Mouse (Mus musculus) liver, embryonic 15.5 days (tissue): ENCODE results near the gene 8030411F24Rik. TPM values are rescaled to one million over a fixed set of nuclear protein-coding genes. Genes with fewer than 3 reads are reported as not detected.
"Not testable (repeated sequence)": the region's sequence is repeated elsewhere in the genome, so short reads cannot be mapped to it uniquely, and the experiment has no call there.

Experiments
- ATAC-seq: fragments of 200-750 bp; cut with Nextera tagmentation; 2 replicates; pipeline ENCODE4 v1.8.0; 2017; ENCODE audit warnings: moderate number of reproducible peaks, mild to moderate bottlenecking, moderate library complexity; ENCODE audit not compliant: insufficient read depth
- H3K27ac ChIP-seq: fragments of 300-500 bp; sonication (generic); replicated peaks from 2 replicates; pipeline ENCODE4 v1.5.1; 2015; ENCODE audit warnings: mild to moderate bottlenecking, inconsistent platforms
- H3K27me3 ChIP-seq: fragments of 300-500 bp; sonication (generic); 2 replicates; pipeline ENCODE4 v1.6.1; 2015; ENCODE audit warnings: mild to moderate bottlenecking, inconsistent platforms
- H3K36me3 ChIP-seq: fragments of 300-500 bp; sonication (generic); replicated peaks from 2 replicates; pipeline ENCODE4 v1.6.1; 2015; ENCODE audit warnings: moderate library complexity, mild to moderate bottlenecking, inconsistent platforms
- H3K4me1 ChIP-seq: fragments of 300-500 bp; sonication (generic); replicated peaks from 2 replicates; pipeline ENCODE4 v1.6.1; 2015; ENCODE audit warnings: inconsistent platforms
- H3K4me2 ChIP-seq: fragments of 300-500 bp; sonication (generic); 2 replicates; pipeline ENCODE4 v1.6.1; 2015; ENCODE audit warnings: moderate library complexity, mild to moderate bottlenecking, inconsistent platforms
- H3K4me3 ChIP-seq: fragments of 300-500 bp; sonication (generic); replicated peaks from 2 replicates; pipeline ENCODE4 v1.5.1; 2015; ENCODE audit warnings: mild to moderate bottlenecking, inconsistent platforms
- H3K9ac ChIP-seq: fragments of 300-500 bp; sonication (generic); 2 replicates; pipeline ENCODE4 v1.6.1; 2015; ENCODE audit warnings: moderate library complexity, mild to moderate bottlenecking, inconsistent platforms
- H3K9me3 ChIP-seq: fragments of 300-500 bp; sonication (generic); replicated peaks from 2 replicates; pipeline ENCODE4 v1.6.1; 2016; ENCODE audit warnings: inconsistent platforms
- WGBS: fragments of 180-500 bp; shearing (Covaris S2); methylation state at CpG from one replicate; pipeline ENCODE4 v1.1.7; 2015; ENCODE audit warnings: mixed read lengths; ENCODE audit not compliant: insufficient replicate concordance; 5-methylcytosine and 5-hydroxymethylcytosine counted together
- polyA plus RNA-seq: library from polyadenylated mRNA; unstranded; fragments of >200 nt; fragmentation: Nextera tagmentation; extraction: Ambion mirVana; gene quantifications from 2 replicates; pipeline ENCODE4 v1.2.1, GENCODE M21; 2015

The 8030411F24Rik gene
- not detected in 2 replicates for polyA plus RNA-seq

DNA sequence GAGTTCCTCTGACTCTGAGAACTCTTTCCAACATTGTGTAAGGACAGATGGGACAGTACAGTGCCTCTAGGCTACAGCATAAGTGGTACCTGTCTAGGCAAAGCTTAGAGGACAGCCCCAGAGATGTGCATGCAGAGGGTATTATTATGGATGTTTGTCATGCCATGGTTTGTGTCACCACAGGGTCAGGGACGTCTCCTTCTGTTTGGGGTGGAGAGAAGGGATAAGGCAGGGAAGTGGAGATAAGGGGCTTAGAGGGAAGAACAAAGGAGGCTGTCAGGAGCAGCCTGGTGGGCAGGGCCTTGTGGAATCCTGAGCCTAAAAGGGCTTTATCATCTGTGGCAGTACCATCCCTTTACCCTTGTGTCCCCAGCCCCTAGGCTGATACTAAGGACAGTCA is at the start of gene 8030411F24Rik:
Gene 8030411F24Rik, plus strand, starts transcription at position 301 of the 400 bp plus-strand sequence.
- Histone ChIP-seq H3K36me3 (no peaks in the 10 kb centered on the region), H3K4me1 (no peaks in the 10 kb centered on the region), H3K9me3 (no peaks in the 10 kb centered on the region), H3K27ac (no peak within 1 kb of the TSS), H3K4me3 (no peak within 1 kb of the TSS), H3K4me2 (no peak within 1 kb of the TSS), H3K27me3 (no peaks in the 10 kb centered on the region), H3K9ac (no peak within 1 kb of the TSS)
- ATAC-seq: no peak
- 6% methylated on average over 1 of the region's 1 CpGs for WGBS

DNA sequence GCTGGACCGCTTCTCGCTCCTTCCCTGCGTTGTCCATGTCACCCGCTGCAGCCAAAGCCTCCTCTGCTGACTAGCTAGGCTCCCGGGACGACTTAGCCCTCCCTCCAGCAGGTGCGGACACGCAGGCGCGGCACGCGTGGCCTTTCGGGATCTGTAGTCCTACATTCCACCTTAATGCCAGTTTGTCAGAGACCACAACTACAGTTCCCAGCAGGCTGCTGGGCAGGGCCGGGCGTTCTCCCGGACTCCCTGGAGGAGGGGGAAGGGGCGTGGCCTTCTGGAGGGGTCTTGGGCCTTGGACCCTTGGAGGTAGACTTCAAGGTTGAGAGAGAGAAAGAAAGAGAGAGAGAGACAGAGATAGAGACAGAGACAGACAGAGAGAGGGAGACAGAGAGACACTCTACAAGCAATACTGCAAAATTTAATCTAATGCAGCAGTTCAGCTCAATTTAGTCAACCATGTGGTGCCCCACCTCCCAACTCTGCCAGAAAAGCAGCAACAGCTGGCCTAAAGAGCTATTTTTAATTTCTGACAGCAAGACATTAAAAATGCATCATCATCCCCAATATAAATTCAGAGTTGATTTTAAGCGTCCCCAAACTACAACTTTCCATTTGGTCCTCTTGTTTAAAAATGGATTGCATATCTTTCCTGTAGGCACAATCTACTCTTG is 49.3 kb upstream of the 8030411F24Rik start, which contains the start of gene Napb:
Gene Napb, minus strand, starts transcription at position 141 of the 674 bp plus-strand sequence.
- Histone ChIP-seq H3K9ac (peak within 1 kb of the TSS; percentile 50), H3K4me3 (peak within 1 kb of the TSS; percentile 64), H3K36me3 (no peaks in the 10 kb centered on the region), H3K4me2 (peak within 1 kb of the TSS; percentile 77), H3K9me3 (no peaks in the 10 kb centered on the region), H3K27me3 (no peaks in the 10 kb centered on the region), H3K27ac (no peak within 1 kb of the TSS), H3K4me1 (peaks cover 7% of the 10 kb centered on the region; the same call in 1 of the 2 replicates)
- 3% methylated on average over 18 of the region's 18 CpGs for WGBS
- ATAC-seq: peak; percentile 92

DNA sequence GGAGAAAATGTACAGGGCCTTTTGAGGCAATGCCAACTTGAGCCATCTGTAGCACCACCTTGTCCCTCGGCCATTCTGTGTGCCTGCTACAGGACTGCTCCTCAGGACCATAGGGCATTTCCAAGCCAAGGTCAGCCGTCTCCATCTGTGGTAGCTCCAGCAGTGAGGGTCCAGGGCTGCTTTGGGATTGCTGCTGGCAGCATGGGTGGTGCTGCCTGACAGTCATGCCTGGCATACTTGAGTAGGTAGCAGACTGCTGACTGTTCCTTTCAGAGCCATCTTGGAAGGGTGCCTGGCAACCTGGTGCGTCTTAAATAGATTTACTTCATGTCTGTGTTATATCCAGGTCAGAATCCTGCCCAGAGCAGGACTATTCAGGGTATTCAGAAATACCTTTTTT is 38.8 kb upstream of the 8030411F24Rik start:
- Histone ChIP-seq H3K4me3 (no peak overlapping the region), H3K27me3 (no peaks in the 10 kb centered on the region), H3K4me1 (no peaks in the 10 kb centered on the region), H3K9me3 (no peaks in the 10 kb centered on the region), H3K27ac (no peak overlapping the region), H3K4me2 (no peak overlapping the region), H3K36me3 (no peaks in the 10 kb centered on the region), H3K9ac (no peak overlapping the region)
- ATAC-seq: no peak
- WGBS: 48% methylated on average over 3 of the region's 3 CpGs

DNA sequence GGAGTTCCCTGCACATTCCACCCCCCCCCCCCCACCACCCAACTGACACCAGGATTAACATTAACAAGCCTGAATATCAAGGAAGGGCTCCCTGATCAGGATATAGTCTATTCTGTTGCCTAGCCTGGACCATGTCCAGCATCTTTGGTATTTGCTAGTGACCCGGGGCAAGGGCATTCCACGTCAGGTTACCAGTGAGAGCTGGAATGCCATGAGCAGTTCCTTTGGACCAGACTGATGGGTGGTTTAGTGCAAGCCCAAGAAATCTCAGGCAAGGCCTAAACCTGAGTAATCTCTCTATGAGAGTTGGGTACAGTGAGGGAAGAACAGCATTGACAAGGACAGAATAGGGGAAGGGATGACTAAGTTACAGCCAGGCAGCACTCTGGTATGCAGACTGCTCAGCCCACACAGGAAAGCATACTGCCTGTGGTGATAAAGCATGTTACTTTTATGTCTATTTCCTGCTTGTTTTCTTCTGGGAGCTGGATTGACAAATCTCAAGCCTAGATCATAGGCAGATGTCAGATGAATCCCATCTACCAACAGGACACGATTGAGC is 37.9 kb upstream of the 8030411F24Rik start:
- Histone ChIP-seq H3K4me3 (no peak overlapping the region), H3K36me3 (no peaks in the 10 kb centered on the region), H3K4me2 (no peak overlapping the region), H3K27me3 (no peaks in the 10 kb centered on the region), H3K4me1 (no peaks in the 10 kb centered on the region), H3K9me3 (no peaks in the 10 kb centered on the region), H3K9ac (no peak overlapping the region), H3K27ac (no peak overlapping the region)
- ATAC-seq: no peak
- 47% methylated on average over 3 of the region's 3 CpGs for WGBS

DNA sequence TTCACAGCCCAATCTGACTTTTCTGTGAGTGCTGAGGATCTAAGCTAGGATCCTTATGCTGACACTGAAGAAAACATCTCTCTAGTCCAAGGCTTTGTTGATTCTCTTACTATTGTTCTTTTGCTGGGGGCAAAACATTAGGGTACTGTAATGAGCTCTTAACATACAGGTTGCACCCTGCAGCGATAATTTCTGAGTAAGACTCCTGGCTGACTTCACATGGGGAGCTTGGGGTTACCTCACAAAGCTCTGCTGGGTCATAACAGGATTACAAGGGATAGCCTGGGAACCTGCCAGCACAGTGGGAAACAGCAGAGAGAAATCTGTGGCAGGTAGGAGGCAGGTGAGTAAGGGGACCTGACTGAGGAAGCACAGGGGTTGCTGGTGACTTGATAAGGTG is 31.8 kb upstream of the 8030411F24Rik start, which contains the start of gene Cstl1:
Gene Cstl1, plus strand, starts transcription at position 301 of the 400 bp plus-strand sequence.
- ATAC-seq: no peak
- WGBS: 65% methylated on average over 1 of the region's 1 CpGs
- no peak within 1 kb of the TSS for H3K4me3 ChIP-seq

DNA sequence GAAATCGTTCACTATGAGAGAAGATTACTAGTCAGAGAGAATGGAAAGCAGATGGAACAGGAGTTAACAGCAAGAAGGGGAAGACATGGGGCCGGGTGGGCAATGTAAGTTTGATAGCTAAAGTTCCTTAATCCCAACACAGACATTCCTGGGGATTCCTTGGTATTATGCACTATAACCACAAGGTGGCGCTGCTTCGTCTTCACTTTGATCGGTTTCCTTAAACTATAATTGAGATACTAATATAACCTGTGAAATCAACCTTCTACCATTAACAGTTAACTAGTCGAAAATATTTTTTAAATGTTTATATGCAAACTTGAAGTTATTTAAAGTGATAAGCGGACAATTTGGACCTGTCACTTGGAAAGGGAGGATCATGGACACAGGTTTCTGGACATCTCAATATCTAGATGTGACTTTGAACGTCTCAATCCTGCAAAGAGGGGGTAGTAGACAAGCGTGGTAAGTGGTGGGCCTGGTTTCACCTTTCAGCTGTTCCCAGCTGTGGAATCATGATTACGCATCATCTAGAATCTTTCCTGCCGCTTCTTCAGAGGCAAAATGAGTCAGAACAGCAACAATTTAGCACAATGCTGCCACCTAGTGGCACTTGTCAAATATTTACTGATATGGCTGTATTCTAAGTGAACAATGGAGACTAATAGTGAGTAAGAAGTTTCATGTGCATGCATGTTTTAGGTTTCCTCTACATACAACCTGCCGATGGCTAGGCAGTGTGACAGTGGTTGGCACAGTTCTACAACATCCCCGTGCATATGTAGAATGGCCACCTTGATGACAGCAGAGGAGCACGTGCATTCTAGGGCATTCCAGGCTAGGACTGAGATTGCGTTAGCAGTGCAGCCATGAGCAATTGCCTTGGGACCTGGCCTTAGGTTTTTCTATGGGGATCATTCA is 29.7 kb upstream of the 8030411F24Rik start:
- H3K4me2 ChIP-seq: peak overlapping the region; percentile 66
- H3K27ac ChIP-seq: no peak overlapping the region
- no peaks in the 10 kb centered on the region for H3K27me3 ChIP-seq
- H3K4me3 ChIP-seq: peak overlapping the region; percentile 19
- ATAC-seq: peak; percentile 47; the same call in 1 of the 2 replicates
- 12% methylated on average over 15 of the region's 15 CpGs for WGBS
- H3K9me3 ChIP-seq: no peaks in the 10 kb centered on the region
- no peaks in the 10 kb centered on the region for H3K36me3 ChIP-seq
- no peak overlapping the region for H3K9ac ChIP-seq
- H3K4me1 ChIP-seq: peaks cover 2% of the 10 kb centered on the region; the same call in 1 of the 2 replicates

More for the DNA sequence above, 31.8 kb upstream of the 8030411F24Rik start, which contains the start of gene Cstl1:
- H3K27me3 ChIP-seq: no peaks in the 10 kb centered on the region
- H3K27ac ChIP-seq: no peak within 1 kb of the TSS
- no peak within 1 kb of the TSS for H3K4me2 ChIP-seq
- H3K36me3 ChIP-seq: no peaks in the 10 kb centered on the region
- no peaks in the 10 kb centered on the region for H3K9me3 ChIP-seq
- peaks cover 2% of the 10 kb centered on the region; the same call in 1 of the 2 replicates for H3K4me1 ChIP-seq
- no peak within 1 kb of the TSS for H3K9ac ChIP-seq

DNA sequence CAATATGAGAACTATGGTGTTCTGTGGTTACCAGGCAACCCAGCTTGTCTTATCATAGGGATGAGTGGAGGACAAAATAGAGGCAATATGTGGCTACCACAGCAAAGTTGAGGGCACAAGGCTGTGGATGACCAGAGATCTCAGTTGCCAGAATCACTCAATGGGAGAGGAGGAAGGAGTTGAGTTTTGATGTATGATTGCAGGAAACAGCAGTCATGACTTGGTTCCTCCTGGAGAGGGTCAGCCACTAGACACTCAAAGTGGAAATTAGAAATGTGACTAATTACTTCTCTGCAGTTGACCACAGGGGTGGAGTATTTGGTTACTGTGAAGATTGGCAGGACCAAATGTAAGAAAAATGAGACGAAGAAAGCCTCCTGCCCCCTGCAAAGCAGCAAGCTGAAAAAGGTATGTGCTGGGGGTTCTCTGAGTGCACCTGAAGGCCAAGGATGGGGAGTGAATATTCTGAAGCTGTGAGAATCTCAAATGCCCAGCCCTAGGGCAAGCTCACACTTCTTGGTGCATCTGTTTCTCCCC is 27.4 kb upstream of the 8030411F24Rik start:
- H3K36me3 ChIP-seq: no peaks in the 10 kb centered on the region
- no peaks in the 10 kb centered on the region for H3K9me3 ChIP-seq
- H3K4me2 ChIP-seq: no peak overlapping the region
- ATAC-seq: no peak
- WGBS: 17% methylated on average over 1 of the region's 1 CpGs
- no peak overlapping the region for H3K27ac ChIP-seq
- H3K4me3 ChIP-seq: no peak overlapping the region
- peaks cover 2% of the 10 kb centered on the region; the same call in 1 of the 2 replicates for H3K4me1 ChIP-seq
- no peak overlapping the region for H3K9ac ChIP-seq
- no peaks in the 10 kb centered on the region for H3K27me3 ChIP-seq

DNA sequence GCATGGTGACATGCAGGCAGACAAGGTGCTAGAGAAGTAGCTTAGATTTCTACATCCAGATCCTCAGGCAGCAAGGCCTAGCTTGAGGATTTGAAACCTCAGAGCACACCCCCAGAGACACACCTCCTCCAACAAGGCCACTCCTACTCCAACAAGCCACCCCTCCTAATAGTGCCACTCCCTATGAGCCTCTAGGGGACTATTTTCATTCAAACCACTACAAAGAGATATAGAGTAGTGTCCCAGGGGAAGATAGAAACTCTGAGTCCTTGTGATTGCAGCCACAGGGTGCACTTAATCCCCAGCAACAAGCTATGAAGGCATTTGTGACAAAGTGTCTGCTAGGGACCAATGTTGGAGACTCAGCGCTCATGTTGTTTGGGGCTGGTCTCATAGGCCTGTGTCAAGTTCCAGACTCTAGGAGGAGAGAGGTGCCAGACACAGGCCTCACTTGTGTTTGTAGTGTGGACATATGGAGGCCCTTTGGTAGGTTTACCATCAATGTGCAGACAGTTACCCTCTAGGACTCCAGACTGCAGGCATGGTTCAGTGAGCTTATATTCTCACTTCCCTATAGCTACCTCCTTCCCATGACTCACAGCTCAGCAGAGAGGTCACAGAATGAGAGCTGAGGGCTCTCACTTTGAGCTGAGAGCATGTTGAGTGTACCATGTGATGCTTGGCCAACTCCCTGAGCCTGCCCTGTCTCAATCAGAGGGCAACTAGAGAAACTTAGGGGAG is 18.0 kb upstream of the 8030411F24Rik start:
- no peak; the same call in 1 of the 2 replicates for ATAC-seq
- H3K4me2 ChIP-seq: no peak overlapping the region
- no peak overlapping the region for H3K9ac ChIP-seq
- no peaks in the 10 kb centered on the region for H3K36me3 ChIP-seq
- H3K27me3 ChIP-seq: no peaks in the 10 kb centered on the region
- no peaks in the 10 kb centered on the region for H3K4me1 ChIP-seq
- WGBS: 88% methylated on average over 1 of the region's 1 CpGs
- no peaks in the 10 kb centered on the region for H3K9me3 ChIP-seq
- no peak overlapping the region for H3K27ac ChIP-seq
- no peak overlapping the region for H3K4me3 ChIP-seq

DNA sequence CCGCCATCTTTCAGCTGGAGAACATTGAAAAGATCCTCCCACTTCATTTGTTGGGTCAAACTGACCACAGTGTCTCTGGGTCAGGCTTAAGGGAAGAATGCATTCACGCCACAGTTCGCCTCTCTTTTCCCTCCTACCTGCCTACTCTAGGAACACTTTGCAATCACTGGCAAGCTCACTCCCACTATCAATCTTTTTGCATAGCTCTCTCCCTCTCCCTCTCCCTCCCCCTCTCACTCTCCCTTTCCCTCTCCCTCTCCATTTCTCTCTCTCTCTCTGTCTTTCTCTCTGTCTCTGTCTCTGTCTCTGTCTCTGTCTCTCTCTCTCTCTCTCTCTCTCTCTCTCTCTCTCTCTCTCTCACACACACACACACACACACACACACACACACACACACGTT is 10.4 kb upstream of the 8030411F24Rik start, which contains the start of gene Cst11:
Gene Cst11, minus strand, starts transcription at position 101 of the 400 bp plus-strand sequence.
- not testable (repeated sequence) for H3K4me3 ChIP-seq, H3K9ac ChIP-seq, H3K27ac ChIP-seq, ATAC-seq, H3K27me3 ChIP-seq, H3K4me1 ChIP-seq, H3K4me2 ChIP-seq, H3K36me3 ChIP-seq, H3K9me3 ChIP-seq
- WGBS: 54% methylated on average over 4 of the region's 4 CpGs

DNA sequence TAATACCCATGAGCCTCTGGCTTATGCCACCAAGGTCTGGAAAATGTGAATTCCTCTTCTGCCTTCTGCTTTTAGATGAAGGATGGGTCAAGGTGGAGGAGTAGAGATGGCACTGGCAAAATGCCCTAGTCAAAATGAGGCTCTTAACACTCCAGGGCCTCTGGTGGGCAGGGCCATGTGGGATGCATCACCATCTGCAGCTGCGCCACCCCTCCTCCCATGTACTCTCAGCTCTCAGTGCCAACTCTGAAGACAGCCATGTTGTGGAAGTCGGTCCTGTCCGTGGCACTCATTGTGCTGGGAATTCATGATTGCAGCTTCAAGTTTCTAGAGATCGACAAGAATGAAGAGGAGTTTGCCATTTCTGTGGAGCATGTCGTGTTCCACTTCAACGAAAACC is 7.3 kb downstream of the 8030411F24Rik start, which contains the start of gene Cst12:
Gene Cst12, plus strand, starts transcription at position 220 of the 400 bp plus-strand sequence.
- no peak within 1 kb of the TSS for H3K27ac ChIP-seq
- H3K27me3 ChIP-seq: no peaks in the 10 kb centered on the region
- H3K9me3 ChIP-seq: no peaks in the 10 kb centered on the region
- H3K4me2 ChIP-seq: no peak within 1 kb of the TSS
- H3K4me3 ChIP-seq: no peak within 1 kb of the TSS
- H3K36me3 ChIP-seq: no peaks in the 10 kb centered on the region
- no peak for ATAC-seq
- 69% methylated on average over 6 of the region's 6 CpGs for WGBS
- no peaks in the 10 kb centered on the region for H3K4me1 ChIP-seq
- H3K9ac ChIP-seq: no peak within 1 kb of the TSS
